Mouse (Mus musculus) ES-Bruce4 (cell line): ENCODE measurements around the gene Prkar1b. TPM values are rescaled to one million over a fixed set of nuclear protein-coding genes. Genes with fewer than 3 reads are reported as not detected.

Experiments used
- H3K27ac ChIP-seq: 2 replicates; pipeline ENCODE4 v1.5.1; 2012; ENCODE audit warnings: low read length, inconsistent platforms; ENCODE audit not compliant: insufficient read depth
- H3K27me3 ChIP-seq: 2 replicates; pipeline ENCODE4 v1.6.1; 2012; ENCODE audit warnings: mild to moderate bottlenecking, low read length, inconsistent platforms; ENCODE audit not compliant: control insufficient read depth, poor library complexity, insufficient read depth, severe bottlenecking
- H3K36me3 ChIP-seq: 2 replicates; pipeline ENCODE4 v1.6.1; 2012; ENCODE audit warnings: inconsistent platforms, mild to moderate bottlenecking, low read length, moderate library complexity; ENCODE audit not compliant: control insufficient read depth, poor library complexity, insufficient read depth, severe bottlenecking
- H3K4me1 ChIP-seq: one replicate; pipeline ENCODE4 v1.8.1; 2011; ENCODE audit warnings: low read length; ENCODE audit not compliant: control insufficient read depth, insufficient read depth
- H3K4me3 ChIP-seq: 2 replicates; pipeline ENCODE4 v1.5.1; 2011; ENCODE audit warnings: low read depth, mild to moderate bottlenecking, low read length
- H3K9ac ChIP-seq: 2 replicates; pipeline ENCODE4 v1.6.1; 2012; ENCODE audit warnings: low read depth, mild to moderate bottlenecking, inconsistent platforms; ENCODE audit not compliant: poor library complexity, severe bottlenecking
- H3K9me3 ChIP-seq: replicated peaks from 2 replicates; pipeline ENCODE4 v1.6.1; 2012; ENCODE audit warnings: mild to moderate bottlenecking, low read length, inconsistent platforms; ENCODE audit not compliant: control insufficient read depth, poor library complexity, insufficient read depth, severe bottlenecking
- CTCF ChIP-seq: IDR thresholded peaks from one replicate; pipeline ENCODE4 v1.8.1; 2011; ENCODE audit warnings: low read depth, low read length
- EP300 ChIP-seq: IDR thresholded peaks from 2 replicates; pipeline ENCODE4 v1.6.1; 2011; ENCODE audit warnings: low read depth, low read length; ENCODE audit not compliant: insufficient read depth
- POLR2A ChIP-seq: IDR thresholded peaks from one replicate; pipeline ENCODE4 v1.8.1; 2011; ENCODE audit warnings: low read length; ENCODE audit not compliant: insufficient read depth
- polyA plus RNA-seq: library from polyadenylated mRNA; stranded (reverse); fragments of >200 nt; gene quantifications from 2 replicates; pipeline ENCODE4 v1.2.4, GENCODE M21; 2011; ENCODE audit warnings: low read depth; ENCODE audit not compliant: missing spikeins, insufficient read depth, insufficient read length

Gene Prkar1b
- polyA plus RNA-seq, 1 experiment, result 8.2 TPM

DNA sequence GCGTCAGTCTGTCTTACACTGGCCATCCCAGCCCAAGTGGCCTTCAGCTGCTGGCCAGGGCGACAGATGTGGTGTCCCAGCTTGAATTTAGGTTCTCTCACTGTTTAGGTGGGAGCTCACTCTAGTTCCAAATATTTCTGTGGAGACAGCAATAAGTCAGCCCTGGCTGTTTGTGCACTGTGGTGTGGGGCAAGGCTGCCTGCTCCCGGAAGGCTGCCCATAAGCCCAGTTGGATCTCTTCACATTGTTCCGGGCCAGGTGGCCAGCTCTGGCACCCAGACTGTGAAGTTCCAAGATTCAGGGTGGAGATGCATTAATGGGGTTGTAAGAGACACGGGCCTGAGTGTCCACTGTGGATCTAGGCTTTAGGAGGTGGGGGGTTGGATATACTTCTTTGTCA, 76.9 kb downstream of the Prkar1b start:
- Histone ChIP-seq H3K36me3 (no peaks in the 10 kb centered on the region), H3K27ac (no peak overlapping the region), H3K4me1 (no peaks in the 10 kb centered on the region), H3K27me3 (no peaks in the 10 kb centered on the region), H3K4me3 (no peak overlapping the region), H3K9me3 (no peaks in the 10 kb centered on the region), H3K9ac (no peak overlapping the region)
- TF ChIP-seq EP300 (no peak), CTCF (no peak), POLR2A (no peak)

- no peak for TF ChIP-seq CTCF
- no peak for TF ChIP-seq POLR2A
- no peak for TF ChIP-seq EP300
- no peak overlapping the region for H3K4me3 ChIP-seq
- H3K4me1 ChIP-seq, result no peaks in the 10 kb centered on the region
- no peaks in the 10 kb centered on the region for H3K36me3 ChIP-seq
- H3K9ac ChIP-seq, result no peak overlapping the region
- no peak overlapping the region for H3K27ac ChIP-seq
- no peaks in the 10 kb centered on the region for H3K9me3 ChIP-seq
- H3K27me3 ChIP-seq, result no peaks in the 10 kb centered on the region
Measured at GRCm38 (mm10) chr5:139066861-139067614, 82.8 kb downstream of the Prkar1b start.

GRCm38 (mm10) chr5:139064611-139065010, 85.2 kb downstream of the Prkar1b start:
- H3K9me3 ChIP-seq, result no peaks in the 10 kb centered on the region
- no peaks in the 10 kb centered on the region for H3K36me3 ChIP-seq
- H3K27ac ChIP-seq, result no peak overlapping the region
- TF ChIP-seq POLR2A (no peak), EP300 (no peak), CTCF (no peak)
- H3K27me3 ChIP-seq, result no peaks in the 10 kb centered on the region
- no peak overlapping the region for H3K4me3 ChIP-seq
- no peak overlapping the region for H3K9ac ChIP-seq
- no peaks in the 10 kb centered on the region for H3K4me1 ChIP-seq

DNA sequence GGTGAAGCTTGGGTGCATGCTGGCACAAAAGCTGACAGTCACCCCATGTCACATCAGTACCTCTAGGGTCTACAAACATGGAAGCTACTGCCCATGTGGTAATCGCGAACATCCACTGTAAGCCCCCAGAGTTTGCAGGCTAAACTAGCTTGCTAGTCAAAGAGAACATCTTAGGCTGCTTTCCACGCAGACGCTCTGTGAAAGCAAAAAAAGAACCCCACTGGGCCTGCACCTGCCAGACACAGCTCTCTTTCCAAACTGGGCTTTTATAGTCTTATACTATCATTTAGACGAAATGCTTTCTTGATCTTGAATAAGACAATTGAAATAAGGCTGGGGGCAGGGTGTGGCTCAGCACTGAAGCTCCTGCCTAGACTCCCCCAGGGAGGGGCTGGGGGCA, 88.1 kb downstream of the Prkar1b start:
- Histone ChIP-seq H3K36me3 (no peaks in the 10 kb centered on the region), H3K27ac (no peak overlapping the region), H3K9me3 (no peaks in the 10 kb centered on the region), H3K4me3 (no peak overlapping the region), H3K4me1 (peaks cover 3% of the 10 kb centered on the region), H3K9ac (no peak overlapping the region), H3K27me3 (no peaks in the 10 kb centered on the region)
- TF ChIP-seq CTCF (no peak), EP300 (no peak), POLR2A (no peak)

DNA sequence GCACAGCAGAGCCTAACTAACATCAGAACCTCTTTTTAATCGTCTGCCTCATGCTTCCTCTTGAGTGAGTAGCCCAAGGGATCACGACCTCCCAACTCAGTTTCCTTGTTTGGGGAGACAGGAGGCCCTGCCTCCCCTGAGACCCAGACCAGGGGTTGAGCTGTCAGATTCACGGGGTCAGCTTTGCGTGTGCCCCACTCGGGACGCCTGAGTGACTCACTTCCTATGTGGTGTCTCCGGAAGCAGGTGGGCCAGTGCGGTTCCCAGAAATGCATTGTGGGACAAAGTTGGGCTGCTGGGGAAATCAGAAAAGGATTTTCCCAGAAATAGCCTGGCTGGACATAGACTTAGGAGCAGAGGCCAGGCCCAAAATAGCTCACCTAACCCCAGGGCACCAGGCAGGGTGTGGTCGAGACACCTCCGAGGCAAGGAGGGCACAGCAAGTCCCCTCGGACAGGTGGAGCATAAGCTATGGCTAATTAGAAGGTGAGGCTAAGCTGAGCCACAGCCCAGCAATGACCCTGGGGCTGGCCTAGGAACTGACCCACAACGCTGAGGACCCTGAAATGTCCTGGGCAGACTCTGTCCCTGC, 89.2 kb downstream of the Prkar1b start:
- H3K4me3 ChIP-seq, result no peak overlapping the region
- H3K9me3 ChIP-seq, result no peaks in the 10 kb centered on the region
- no peak overlapping the region for H3K9ac ChIP-seq
- H3K27me3 ChIP-seq, result no peaks in the 10 kb centered on the region
- no peaks in the 10 kb centered on the region for H3K36me3 ChIP-seq
- H3K27ac ChIP-seq, result no peak overlapping the region
- H3K4me1 ChIP-seq, result peaks cover 3% of the 10 kb centered on the region
- TF ChIP-seq EP300 (no peak), CTCF (no peak), POLR2A (no peak)

DNA sequence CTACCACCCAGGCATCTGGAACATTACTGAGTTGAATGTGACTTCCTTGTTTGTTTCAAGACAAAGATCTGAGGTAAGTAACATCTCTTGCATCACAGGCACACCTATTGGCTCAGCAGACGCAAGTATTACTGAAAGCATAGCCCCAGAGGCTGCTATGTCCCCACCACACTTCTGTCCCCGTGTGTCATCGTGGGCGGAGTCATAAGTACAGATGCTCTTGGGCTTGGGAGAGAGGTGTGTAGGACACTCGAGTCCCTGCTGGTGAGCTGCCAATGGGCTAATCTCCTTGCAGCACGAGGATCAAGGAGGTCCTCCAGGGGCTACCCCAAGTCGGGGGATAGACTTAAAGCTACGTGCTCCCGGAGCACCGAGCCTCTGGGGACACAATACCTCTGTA, 96.6 kb downstream of the Prkar1b start:
- no peaks in the 10 kb centered on the region for H3K27me3 ChIP-seq
- H3K4me1 ChIP-seq, result no peaks in the 10 kb centered on the region

More for the DNA sequence above, 96.6 kb downstream of the Prkar1b start:
- no peaks in the 10 kb centered on the region for H3K9me3 ChIP-seq
- no peak for TF ChIP-seq POLR2A
- no peak for TF ChIP-seq EP300
- no peak for TF ChIP-seq CTCF
- H3K9ac ChIP-seq, result no peak overlapping the region
- no peaks in the 10 kb centered on the region for H3K36me3 ChIP-seq
- H3K4me3 ChIP-seq, result no peak overlapping the region
- no peak overlapping the region for H3K27ac ChIP-seq
